Mouse (Mus musculus): Measurements from ENCODE around the gene Arf6.
A peak's percentile ranks its signal among the peaks of the same experiment; 100 is the strongest.

Gene Arf6

GRCm38 (mm10) chr12:69414826-69415572 is 43.0 kb downstream of the Arf6 start:
- no peak for DNase-seq

GRCm38 (mm10) chr12:69416793-69417192 is 44.8 kb downstream of the Arf6 start:
- no peak for DNase-seq

DNA sequence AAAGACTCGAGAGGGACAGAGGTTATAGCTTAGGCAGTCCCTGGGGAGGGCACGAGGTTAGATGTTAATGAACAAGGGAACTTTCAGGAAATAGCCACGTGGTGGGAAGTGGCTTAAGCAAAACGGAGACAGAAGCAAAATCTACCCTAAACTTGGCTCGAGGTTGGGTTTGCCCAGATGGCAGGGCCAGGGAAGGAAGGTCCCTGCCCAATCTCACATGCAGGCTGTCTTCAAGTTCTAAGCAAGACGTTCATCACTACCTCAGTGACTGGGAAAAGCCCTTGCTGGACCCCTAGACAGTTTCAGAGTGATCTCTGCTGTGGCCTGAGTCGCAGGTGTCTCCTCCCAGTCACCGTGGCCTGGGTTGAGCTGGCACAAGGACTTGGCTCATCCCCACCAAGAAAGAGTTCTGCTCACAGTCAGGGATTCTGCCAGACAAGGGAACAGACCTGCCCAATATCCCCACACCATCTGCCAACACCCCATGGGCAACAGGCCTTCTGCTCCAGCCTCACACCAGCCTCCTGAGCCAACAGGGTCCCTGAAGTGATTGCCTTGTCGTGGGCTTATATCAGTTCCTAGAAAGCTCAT is 45.8 kb downstream of the Arf6 start:
- peak; percentile 52 to 62 for DNase-seq

DNA sequence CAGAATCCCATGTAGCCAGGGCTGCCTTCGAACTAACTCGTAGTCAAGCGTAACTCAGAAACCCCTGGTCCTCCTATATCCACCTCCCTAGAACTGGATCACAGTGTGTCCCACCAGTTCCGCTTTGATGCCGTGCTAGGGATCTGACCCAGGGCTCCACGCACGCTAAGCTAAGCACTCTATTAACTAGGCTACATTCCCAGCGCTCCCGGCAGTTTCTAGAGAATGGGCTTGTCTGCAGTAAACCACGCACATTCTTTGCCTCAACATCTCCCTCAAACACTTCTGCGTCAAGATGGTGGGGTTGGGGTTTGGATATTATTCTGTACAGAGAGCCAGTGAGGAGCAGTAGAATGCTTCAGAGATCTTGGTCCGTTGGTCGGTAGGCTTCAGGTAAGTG is 46.7 kb downstream of the Arf6 start:
- no peak for DNase-seq

GRCm38 (mm10) chr12:69419017-69419605 is 47.2 kb downstream of the Arf6 start:
- no peak for DNase-seq

- no peak for DNase-seq
These were observed 47.7 kb downstream of the Arf6 start for GRCm38 (mm10) chr12:69419606-69420005.

GRCm38 (mm10) chr12:69420716-69421115 is 48.8 kb downstream of the Arf6 start:
- no peak for DNase-seq

DNA sequence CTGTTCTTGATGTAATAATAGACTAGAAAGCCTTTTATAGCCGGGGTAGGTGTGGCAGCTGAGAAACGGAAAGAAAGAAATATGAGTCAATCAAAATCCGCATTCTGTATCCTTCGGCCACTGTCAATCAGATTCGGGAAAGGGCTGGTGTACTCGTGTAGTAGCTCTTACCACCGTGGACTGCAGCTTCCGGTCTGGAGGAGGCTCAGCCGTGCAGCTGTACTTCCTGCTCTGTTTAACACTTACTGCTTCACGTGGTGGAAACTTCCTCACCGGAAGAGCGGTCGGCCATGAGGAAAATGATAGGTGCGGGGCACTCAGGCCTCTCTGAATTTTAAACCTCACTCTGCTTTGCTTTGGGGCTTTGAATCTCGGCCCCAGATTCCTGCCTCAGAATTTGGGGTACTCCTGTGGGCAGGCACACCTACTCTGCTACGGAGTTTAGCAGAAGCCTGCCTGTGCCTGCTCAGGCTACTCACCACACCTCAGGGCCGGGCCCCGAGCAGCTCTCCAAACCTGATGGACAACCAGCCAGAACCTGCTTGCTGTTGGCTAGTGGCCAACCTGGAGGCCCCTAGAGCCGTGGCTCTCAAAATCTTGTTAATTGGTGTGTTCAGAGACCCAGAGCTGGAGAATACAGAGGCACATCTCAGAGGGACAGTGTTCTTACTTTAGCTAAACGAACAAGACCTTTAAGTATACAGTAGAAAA is 51.0 kb downstream of the Arf6 start:
- DNase-seq: peak; percentile 49 to 77

All from kidney, postnatal 25 days (tissue).